Mouse (Mus musculus) brain, embryonic 14.5 days (tissue): ENCODE results near the gene Snrpb2.

Experiments
- CTCF ChIP-seq: fragments of 200-500 bp; IDR thresholded peaks from 2 replicates; pipeline ENCODE4 v1.5.1; 2012; ENCODE audit warnings: inconsistent platforms, mild to moderate bottlenecking, moderate library complexity, borderline replicate concordance; ENCODE audit not compliant: insufficient read depth, insufficient read length; ENCODE audit errors: extremely low read depth
- POLR2A ChIP-seq: fragments of 200-500 bp; IDR thresholded peaks from 2 replicates; pipeline ENCODE4 v1.6.1; 2012; ENCODE audit warnings: mild to moderate bottlenecking, inconsistent platforms, borderline replicate concordance; ENCODE audit not compliant: poor library complexity, insufficient read depth, insufficient read length, severe bottlenecking; ENCODE audit errors: extremely low read depth

DNA sequence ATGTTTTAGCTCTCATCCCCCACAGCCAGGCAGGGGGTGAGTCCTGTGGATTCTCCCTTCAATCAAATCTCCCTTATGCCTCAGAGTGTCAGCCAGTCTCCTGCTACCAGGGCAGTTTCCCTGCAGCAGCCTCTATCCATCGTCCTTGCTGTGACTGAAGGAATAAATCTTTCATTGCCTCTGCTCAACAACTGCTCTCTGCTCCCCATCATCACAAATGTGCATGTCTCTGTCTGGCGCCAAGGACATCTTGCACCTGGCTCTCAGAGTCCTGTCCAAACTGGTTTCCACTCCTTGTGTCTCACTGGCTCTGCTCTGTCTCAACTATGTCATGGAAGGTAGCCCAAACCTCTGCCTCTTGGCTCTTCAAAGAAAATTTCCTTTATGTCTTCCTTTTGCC lies 43.1 kb upstream of the Snrpb2 start:
- TF ChIP-seq POLR2A: no peak
- TF ChIP-seq CTCF: no peak
